8 mouse cellular contexts compared by ENCODE assay signal in the genomic region with DNA sequence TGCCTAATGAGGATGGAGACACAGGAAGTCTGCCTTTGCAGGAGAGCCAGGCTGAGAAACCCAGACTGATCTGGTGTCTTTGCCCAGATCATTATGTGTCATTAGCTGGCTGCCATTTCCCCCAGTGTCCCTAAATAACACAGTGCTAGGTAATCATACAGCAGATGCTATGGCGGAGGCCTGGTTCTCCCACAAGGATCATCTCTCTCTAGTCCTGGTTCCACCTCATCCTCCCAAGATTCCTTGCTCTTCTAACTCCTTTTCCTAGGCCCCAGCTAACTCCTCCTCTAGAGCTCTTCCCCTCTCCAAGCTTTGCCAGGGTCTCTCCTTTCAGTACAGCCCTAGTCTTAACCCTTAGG. TPM values are rescaled to one million over a fixed set of nuclear protein-coding genes. Genes with fewer than 3 reads are reported as not detected.
A peak's percentile ranks its signal among the peaks of the same experiment; 100 is the strongest.
DNase-seq lines count a peak whose midpoint lies in the region; ATAC-seq and TF ChIP-seq lines count a peak whose summit lies in the region.

No protein-coding gene starts in this region.

- no peak overlapping the region for H3K27ac ChIP-seq in kidney, adult 2 months (ENCODE audit: insufficient read depth, low read depth, low read length)
- peak overlapping the region; percentile 30; the same call in 1 of the 2 replicates for H3K27ac ChIP-seq in brown adipose tissue, adult 24 weeks (replicated peaks; ENCODE audit: low read depth, low read length)
- H3K27ac ChIP-seq in hindbrain, embryonic 13.5 days, result peak overlapping the region; percentile 35; the same call in 1 of the 2 replicates
- no peak overlapping the region for H3K27ac ChIP-seq in midbrain, embryonic 12.5 days (replicated peaks)

- 85% methylated on average over 1 of the region's 1 CpGs for WGBS in kidney, adult 2 months
- WGBS in hindbrain, embryonic 13.5 days, result 73% methylated on average over 1 of the region's 1 CpGs
- 67% methylated on average over 1 of the region's 1 CpGs for WGBS in midbrain, embryonic 12.5 days

- H3K9me3 ChIP-seq in hindbrain, embryonic 13.5 days, result no peaks in the 10 kb centered on the region
- H3K9me3 ChIP-seq in midbrain, embryonic 12.5 days, result no peaks in the 10 kb centered on the region

- no peak for TF ChIP-seq POLR2A in kidney, adult 2 months (IDR thresholded peaks at IDR 0.05; ENCODE audit: low read depth, low read length)

- H3K4me3 ChIP-seq in kidney, adult 2 months (ENCODE audit: insufficient read depth, low read depth, low read length), result peak overlapping the region; percentile 71; the same call in 1 of the 2 replicates
- H3K4me3 ChIP-seq in brown adipose tissue, adult 24 weeks (ENCODE audit: insufficient read depth, low read depth, low read length), result peak overlapping the region; percentile 17; the same call in 1 of the 2 replicates
- peak overlapping the region; percentile 42; the same call in 1 of the 2 replicates for H3K4me3 ChIP-seq in hindbrain, embryonic 13.5 days
- peak overlapping the region; percentile 40; the same call in 1 of the 2 replicates for H3K4me3 ChIP-seq in midbrain, embryonic 12.5 days

- 0 out of 2 replicates have a peak overlapping the region, but pooled peaks have one; percentile 64 for H3K9ac ChIP-seq in hindbrain, embryonic 13.5 days
- H3K9ac ChIP-seq in midbrain, embryonic 12.5 days (replicated peaks), result no peak overlapping the region

- TF ChIP-seq CTCF in kidney, adult 2 months (conservative IDR thresholded peaks at IDR 0.05; ENCODE audit: insufficient read depth, insufficient read length, low read depth, low read length), result no peak

- H3K36me3 ChIP-seq in kidney, adult 2 months (ENCODE audit: control insufficient read depth, insufficient read depth, low read length), result no peaks in the 10 kb centered on the region
- H3K36me3 ChIP-seq in hindbrain, embryonic 13.5 days, result peaks cover 68% of the 10 kb centered on the region
- peaks cover 55% of the 10 kb centered on the region for H3K36me3 ChIP-seq in midbrain, embryonic 12.5 days

- H3K27me3 ChIP-seq in kidney, adult 2 months (replicated peaks; ENCODE audit: control insufficient read depth, insufficient read depth, low read length), result no peaks in the 10 kb centered on the region
- peaks cover 6% of the 10 kb centered on the region; the same call in 1 of the 2 replicates for H3K27me3 ChIP-seq in hindbrain, embryonic 13.5 days
- H3K27me3 ChIP-seq in midbrain, embryonic 12.5 days, result peaks cover 19% of the 10 kb centered on the region

- no peak for DNase-seq in kidney, adult 2 months
- DNase-seq in kidney, postnatal 10 days, result no peak
- DNase-seq in right cerebral cortex, postnatal 14 days, result no peak
- no peak for DNase-seq in spleen, postnatal 10 days (ENCODE audit: low spot score in 2 of 2)
- no peak for DNase-seq in ovary, postnatal 14 days (ENCODE audit: low spot score)

- peak overlapping the region; percentile 65 for H3K4me2 ChIP-seq in hindbrain, embryonic 13.5 days
- H3K4me2 ChIP-seq in midbrain, embryonic 12.5 days (replicated peaks), result peak overlapping the region; percentile 80

- H3K4me1 ChIP-seq in kidney, adult 2 months (ENCODE audit: control insufficient read depth, insufficient read depth, low read length), result no peaks in the 10 kb centered on the region
- H3K4me1 ChIP-seq in brown adipose tissue, adult 24 weeks (ENCODE audit: control insufficient read depth, insufficient read depth, insufficient read length, low read length), result no peaks in the 10 kb centered on the region
- H3K4me1 ChIP-seq in hindbrain, embryonic 13.5 days (replicated peaks), result peaks cover 21% of the 10 kb centered on the region
- peaks cover 8% of the 10 kb centered on the region for H3K4me1 ChIP-seq in midbrain, embryonic 12.5 days

- ATAC-seq in hindbrain, embryonic 13.5 days (ENCODE audit: low FRiP score), result 0 out of 2 replicates have a peak, but pooled peaks have one; percentile 3
- ATAC-seq in midbrain, embryonic 12.5 days (ENCODE audit: low FRiP score, low read depth), result peak; percentile 6; the same call in 1 of the 2 replicates

RNA-seq across cellular contexts. Expression of a gene that starts 26.2 kb away (rescaled TPM):
- 0.38 and 1.1 TPM in 2 replicates for polyA plus RNA-seq in kidney, adult 2 months (2012; rRNA removed)
- polyA plus RNA-seq in brown adipose tissue, adult 24 weeks (2012; ENCODE audit: insufficient read depth, insufficient read length, missing spikeins), result not detected in 2 replicates
- 3.6 and 5.3 TPM in 2 replicates for polyA plus RNA-seq in hindbrain, embryonic 13.5 days (2015; fragmentation: Nextera tagmentation; extraction: Ambion mirVana)
- 6.3 and 8.6 TPM in 2 replicates for polyA plus RNA-seq in midbrain, embryonic 12.5 days (2016; fragmentation: Nextera tagmentation; extraction: Ambion mirVana)

RNA-seq across cellular contexts. Expression of a gene that starts 57.7 kb away (rescaled TPM):
- 1.6 and 2.1 TPM in 2 replicates for polyA plus RNA-seq in kidney, adult 2 months (2012; rRNA removed)
- polyA plus RNA-seq in brown adipose tissue, adult 24 weeks (2012; ENCODE audit: insufficient read depth, insufficient read length, missing spikeins), result 2.3 and 3.3 TPM in 2 replicates
- 36.2 and 38.2 TPM in 2 replicates for polyA plus RNA-seq in hindbrain, embryonic 13.5 days (2015; fragmentation: Nextera tagmentation; extraction: Ambion mirVana)
- 32.0 and 34.3 TPM in 2 replicates for polyA plus RNA-seq in midbrain, embryonic 12.5 days (2016; fragmentation: Nextera tagmentation; extraction: Ambion mirVana)

Comparison
In these comparisons a context has a peak if more than half of its experiments do, and no peak if none do; other contexts are left out.
1. H3K27ac ChIP-seq: peak in brown adipose tissue, adult 24 weeks (single experiment) and hindbrain, embryonic 13.5 days (single experiment); none in kidney, adult 2 months (single experiment) and midbrain, embryonic 12.5 days (single experiment).
2. H3K4me3 ChIP-seq: peak in every context shown above with its lines; median percentile 71 in kidney, adult 2 months; 42 in hindbrain, embryonic 13.5 days; 40 in midbrain, embryonic 12.5 days; 17 in brown adipose tissue, adult 24 weeks.